Mouse (Mus musculus): ENCODE data around the gene Gm45194. TPM values are rescaled to one million over a fixed set of nuclear protein-coding genes. Genes with fewer than 3 reads are reported as not detected.

The Gm45194 gene
- polyA plus RNA-seq, 1 experiment from 2014 or later = 0.27 TPM

DNA sequence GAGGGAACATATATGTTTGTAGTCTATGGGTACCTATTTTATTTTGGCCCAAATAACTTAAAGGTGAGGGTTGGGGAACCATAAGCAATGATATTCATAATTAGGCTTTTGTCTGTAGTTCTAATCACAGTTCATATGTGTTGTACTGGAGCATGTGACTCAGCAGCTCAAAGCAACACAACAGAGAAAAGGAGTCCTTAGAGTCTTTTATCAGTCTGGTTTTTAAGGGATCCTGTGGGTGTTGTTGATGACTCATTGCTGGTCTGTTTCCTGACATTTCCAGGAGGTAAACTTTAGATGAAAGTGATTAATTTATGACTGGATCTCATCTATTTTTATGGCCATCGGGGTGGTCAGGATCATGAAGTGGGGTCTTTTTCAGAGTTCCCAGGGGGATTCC, 382.4 kb downstream of the Gm45194 start:
- H3K36me3 ChIP-seq = no peaks in the 10 kb centered on the region
- no peak for ATAC-seq (replicated peaks)
- H3K9me3 ChIP-seq = no peaks in the 10 kb centered on the region
- no peak overlapping the region for H3K9ac ChIP-seq (replicated peaks)
- H3K4me3 ChIP-seq = no peak overlapping the region
- H3K4me1 ChIP-seq = no peaks in the 10 kb centered on the region
- H3K27ac ChIP-seq (replicated peaks) = no peak overlapping the region
- no peak overlapping the region for H3K4me2 ChIP-seq (replicated peaks)
- 87% methylated on average over 1 of the region's 1 CpGs for WGBS
- no peaks in the 10 kb centered on the region for H3K27me3 ChIP-seq

Other genes with a start within 250 kb of the Gm45194 start
- 1.6 and 1.7 TPM in 2 replicates for gene Hdx, start 194.3 kb upstream of the Gm45194 start, polyA plus RNA-seq (2015; fragmentation: Nextera tagmentation; extraction: Ambion mirVana)
- 0.14 and 0.29 TPM in 2 replicates for gene Tex16, start 119.6 kb downstream of the Gm45194 start, polyA plus RNA-seq (2015; fragmentation: Nextera tagmentation; extraction: Ambion mirVana)

Measured in forebrain, embryonic 15.5 days (tissue).